ENCODE assay signal across 17 mouse cellular contexts in the genomic region with DNA sequence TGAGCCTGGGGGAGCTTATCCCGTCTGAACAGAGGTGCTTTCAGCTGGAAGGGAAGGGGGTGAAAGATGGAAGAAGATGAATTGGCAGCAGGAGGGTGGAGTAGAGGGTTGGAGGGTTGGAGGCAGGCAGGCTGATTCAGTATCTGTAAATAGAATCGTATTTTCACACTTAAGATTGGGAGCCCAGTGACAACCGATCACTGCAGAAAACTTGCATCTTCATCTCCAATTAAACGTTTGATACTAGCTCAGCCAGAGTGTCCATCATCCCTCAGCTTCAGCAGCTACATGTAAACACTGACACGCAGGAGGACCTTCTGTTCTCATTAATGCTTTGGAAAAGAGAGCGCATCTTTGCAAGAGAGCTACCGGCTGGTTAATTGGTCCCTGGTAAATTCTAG.
"Had no signal": no experiment of that assay in that cellular context is flagged by ENCODE, and none has a peak within 500 bp of the region (broad histone marks: within the 10 kb centered on the region; RNA-seq: fewer than 3 reads in every experiment).

No protein-coding gene starts in this region.

- H3K4me1 ChIP-seq: midbrain, embryonic 15.5 days; neural tube, embryonic 13.5 days; stomach, embryonic 15.5 days had no signal

- H3K36me3 ChIP-seq: liver, embryonic 13.5 days; midbrain, embryonic 15.5 days; neural tube, embryonic 13.5 days; stomach, embryonic 15.5 days had no signal

- ATAC-seq: midbrain, embryonic 15.5 days had no signal

- H3K4me2 ChIP-seq: liver, embryonic 13.5 days; midbrain, embryonic 11.5 days; midbrain, embryonic 15.5 days; neural tube, embryonic 13.5 days; stomach, embryonic 15.5 days had no signal

- H3K9ac ChIP-seq: liver, embryonic 13.5 days; midbrain, embryonic 15.5 days; neural tube, embryonic 13.5 days; stomach, embryonic 15.5 days had no signal

- H3K27ac ChIP-seq: liver, embryonic 13.5 days; midbrain, embryonic 15.5 days; neural tube, embryonic 13.5 days; stomach, embryonic 15.5 days had no signal

- H3K9me3 ChIP-seq: liver, embryonic 13.5 days; midbrain, embryonic 15.5 days; neural tube, embryonic 13.5 days; stomach, embryonic 15.5 days had no signal

- H3K27me3 ChIP-seq: liver, embryonic 13.5 days; midbrain, embryonic 15.5 days; neural tube, embryonic 13.5 days; stomach, embryonic 15.5 days had no signal

- H3K4me3 ChIP-seq: liver, embryonic 13.5 days; midbrain, embryonic 15.5 days; myocyte; neural tube, embryonic 13.5 days; stomach, embryonic 15.5 days had no signal

- DNase-seq: kidney, adult 18-20 months; kidney, adult 9 months; kidney, postnatal 14 days; kidney, postnatal 4 days; liver, embryonic 13.5 days; lung, adult 2 months; lung, postnatal 14 days; lung, postnatal 4 days; retina, postnatal 1 day; right cerebral cortex, postnatal 25 days; spleen, adult 18-20 months; thymus, postnatal 25 days had no signal
